Mouse (Mus musculus): ENCODE results near the gene Nhlrc4.
A peak's percentile ranks its signal among the peaks of the same experiment; 100 is the strongest.

Gene Nhlrc4

DNA sequence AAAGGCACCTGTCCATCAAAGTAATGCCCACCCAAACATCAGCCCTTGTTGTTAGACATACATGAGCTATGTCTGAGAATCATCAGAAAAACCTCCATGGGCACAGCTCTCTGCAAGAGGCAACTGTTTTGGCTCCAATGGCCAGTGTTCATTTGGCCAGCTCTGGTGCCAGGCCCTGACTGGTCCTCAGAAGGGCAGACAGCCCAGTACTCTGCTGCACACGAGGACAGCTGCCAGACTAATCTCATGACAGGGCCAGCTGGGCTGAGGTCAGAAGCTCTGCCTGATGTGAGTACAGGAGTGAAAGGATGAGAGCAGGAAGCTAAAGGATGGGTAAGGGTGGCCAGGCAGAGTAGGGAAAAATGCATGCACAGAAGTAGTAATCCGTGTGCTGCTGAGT is 19.4 kb downstream of the Nhlrc4 start:
- no peak for DNase-seq (ENCODE audit: low read depth, low spot score)

DNA sequence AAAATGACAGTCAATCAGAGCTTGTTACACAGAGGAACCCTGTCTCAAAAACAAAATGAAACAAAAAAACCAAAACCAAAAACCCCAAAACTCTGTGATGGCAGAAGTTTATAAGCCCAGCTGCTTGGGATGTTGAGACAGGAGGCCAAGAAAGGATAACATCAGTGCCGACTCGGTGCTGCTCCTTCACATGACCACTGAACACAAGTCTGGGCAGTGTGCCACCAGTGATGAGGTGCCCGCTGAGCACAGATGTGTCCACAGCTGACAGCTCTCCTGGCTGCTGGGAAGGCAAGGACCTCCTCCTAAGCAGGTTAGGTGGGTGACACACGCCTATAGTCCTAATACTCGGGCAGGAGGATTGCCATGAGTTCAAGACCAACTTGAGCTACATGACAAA is 22.6 kb downstream of the Nhlrc4 start:
- no peak for DNase-seq (ENCODE audit: low read depth, low spot score)

DNA sequence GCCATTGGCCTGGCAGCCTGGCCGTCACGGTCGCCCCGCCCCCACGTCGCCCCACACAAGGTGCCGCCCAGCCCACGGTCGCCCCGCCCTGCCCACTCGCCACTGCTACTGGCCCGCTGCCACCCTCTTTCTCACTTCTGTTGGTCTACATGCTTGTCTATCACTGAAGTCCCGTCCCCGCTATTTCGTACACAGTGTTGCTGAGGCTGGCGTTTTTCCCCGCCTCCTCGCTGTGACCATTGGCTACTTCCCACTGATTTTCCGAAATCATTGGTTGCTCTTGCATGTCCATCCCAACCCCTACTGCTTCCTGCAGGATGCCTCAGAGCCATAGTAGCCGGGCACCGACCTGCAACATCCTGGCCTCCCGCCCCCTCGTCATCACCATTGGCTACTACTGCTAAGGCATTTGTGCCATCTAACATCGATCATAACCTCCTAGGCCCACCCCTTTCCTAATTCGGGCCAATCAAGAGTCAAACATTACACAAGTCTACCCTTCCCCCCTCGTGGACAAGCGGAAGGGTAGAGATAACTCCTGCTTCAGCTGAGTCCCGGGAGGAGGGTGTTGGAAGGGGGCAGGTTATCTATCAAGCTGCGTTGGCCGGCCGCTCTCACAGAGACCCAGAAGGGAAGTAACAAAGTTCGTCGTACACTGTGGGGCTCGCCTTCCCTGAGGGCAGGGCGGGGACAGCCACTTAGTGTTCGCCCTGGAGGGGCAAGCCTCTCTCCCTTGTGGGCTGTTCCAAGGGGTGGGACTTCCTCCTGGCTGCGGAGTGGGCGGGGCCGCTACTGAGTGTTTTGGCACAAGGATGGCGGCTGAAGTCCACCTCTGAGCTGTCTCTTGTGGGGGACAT is 24.7 kb downstream of the Nhlrc4 start:
- peak; percentile 99 for DNase-seq (ENCODE audit: low read depth, low spot score)

DNA sequence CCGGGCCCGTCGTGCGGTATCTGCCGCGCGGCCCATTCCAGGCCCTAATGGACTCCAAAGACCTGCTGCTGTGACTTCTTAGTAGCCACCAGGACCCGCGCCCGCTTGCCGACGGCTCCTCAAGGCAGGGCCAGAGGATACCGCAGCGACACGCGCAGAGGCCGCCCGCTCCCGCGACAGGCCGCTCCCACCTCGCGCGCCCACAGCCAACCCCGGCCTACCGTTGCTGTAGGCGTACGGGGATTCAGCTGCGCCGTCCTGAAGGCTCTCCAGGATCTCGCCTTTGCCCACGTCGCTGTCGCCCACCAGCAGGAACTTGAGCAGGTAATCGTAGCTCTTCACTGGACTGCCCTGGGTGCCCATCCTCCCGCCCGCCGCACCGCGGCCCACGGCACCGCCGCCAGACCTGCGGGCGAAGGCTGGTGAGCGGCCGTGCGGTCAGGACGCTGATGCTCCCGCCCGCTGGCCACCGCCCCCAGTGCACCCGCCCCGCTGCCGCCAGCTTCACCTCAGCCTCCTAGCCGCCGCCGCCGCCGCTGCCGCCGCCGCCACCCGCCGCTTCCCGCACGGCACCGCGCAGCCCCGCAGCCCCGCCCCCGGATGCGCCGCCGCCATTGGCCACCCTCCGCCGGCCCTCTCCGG is 25.5 kb downstream of the Nhlrc4 start, which contains the start of gene Rab40c:
Gene Rab40c, minus strand, starts transcription at position 584 of the 642 bp plus-strand sequence.
- DNase-seq (ENCODE audit: low read depth, low spot score) = no peak

DNA sequence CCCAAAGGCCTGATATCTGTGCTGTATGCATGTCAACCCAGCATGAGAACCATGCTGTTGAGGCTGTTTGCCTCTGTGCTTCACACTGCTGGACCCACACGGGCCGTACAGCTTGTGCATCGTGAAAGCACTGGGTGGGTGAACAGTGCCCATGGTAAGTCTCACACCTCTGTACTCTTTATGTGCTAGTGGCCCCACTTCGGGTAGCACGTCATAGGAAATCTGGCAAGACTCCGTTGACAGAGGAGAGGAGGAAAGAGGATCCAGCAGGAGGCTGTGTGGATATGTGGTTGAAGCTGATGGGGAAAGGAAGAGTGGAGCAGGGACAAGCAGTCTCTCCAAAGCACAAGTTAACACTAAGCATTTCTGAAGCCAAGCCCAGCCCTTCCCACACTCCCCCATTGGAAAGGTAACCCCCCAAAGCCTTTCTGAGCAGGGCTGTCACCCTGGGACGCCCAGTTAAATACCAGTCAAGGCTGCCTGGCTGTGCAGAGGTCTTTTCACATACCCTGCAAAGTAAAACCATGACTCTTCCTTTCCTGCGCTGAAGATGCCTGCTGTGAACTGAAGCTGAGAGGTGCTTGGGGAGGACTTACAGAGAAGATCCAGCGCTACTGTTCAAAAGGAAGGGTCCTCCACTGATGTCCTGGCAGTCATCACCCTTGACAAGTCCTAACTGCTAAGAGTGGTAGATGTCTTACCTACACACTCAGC is 26.6 kb downstream of the Nhlrc4 start:
- no peak for DNase-seq (ENCODE audit: low read depth, low spot score)

DNA sequence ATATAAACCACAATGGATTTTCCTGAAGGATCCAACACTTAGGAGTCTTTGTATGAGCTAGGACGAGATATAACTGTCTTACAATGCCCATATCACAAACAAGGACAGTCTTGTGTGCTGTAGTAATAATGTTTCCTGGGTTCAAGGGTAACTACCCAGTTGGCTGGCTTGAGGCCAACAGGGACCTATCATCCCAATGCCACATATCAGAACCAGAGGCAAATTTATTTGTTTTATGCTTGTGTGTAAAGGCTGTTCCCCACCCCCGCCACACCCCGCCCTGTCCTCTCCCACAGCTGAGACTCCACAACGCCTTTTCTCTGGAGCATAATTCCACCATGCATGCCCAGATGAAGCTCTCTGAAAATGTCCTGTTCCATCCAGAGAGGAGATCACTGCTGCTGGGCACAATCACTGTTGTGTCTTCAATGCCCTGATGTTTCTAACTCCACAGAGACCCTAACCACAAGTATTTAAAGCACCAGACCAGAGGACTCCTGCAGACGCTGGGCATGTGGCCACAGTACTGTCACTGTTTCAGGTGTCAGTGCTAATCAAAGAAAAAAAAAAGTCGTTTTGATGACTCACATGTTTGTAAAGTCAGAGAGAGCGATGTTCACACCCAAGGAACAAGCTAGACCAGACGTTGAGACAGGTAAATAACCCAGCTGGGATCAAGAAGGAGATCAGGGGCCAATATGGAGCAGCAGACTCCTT is 27.7 kb downstream of the Nhlrc4 start:
- DNase-seq (ENCODE audit: low read depth, low spot score) = no peak

DNA sequence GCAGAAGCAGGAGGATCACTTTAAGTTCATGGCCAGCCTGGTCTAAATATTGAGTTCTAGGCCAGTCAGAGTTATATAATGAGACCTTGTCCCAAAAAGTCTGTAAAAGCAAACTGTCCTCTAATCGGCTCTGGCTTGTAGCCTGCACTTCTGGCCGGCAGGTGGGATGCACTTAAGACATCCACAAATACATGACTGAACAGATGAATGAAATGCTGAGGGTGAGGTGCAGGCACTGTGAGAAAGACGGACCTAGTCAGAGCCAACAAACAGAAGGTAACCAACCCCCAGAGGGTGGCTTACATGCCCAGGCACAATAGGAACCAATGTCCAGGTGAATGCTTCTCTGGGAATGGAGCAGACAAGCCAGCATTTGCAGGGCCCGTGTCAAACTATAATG is 30.5 kb downstream of the Nhlrc4 start:
- no peak for DNase-seq (ENCODE audit: low read depth, low spot score)

DNA sequence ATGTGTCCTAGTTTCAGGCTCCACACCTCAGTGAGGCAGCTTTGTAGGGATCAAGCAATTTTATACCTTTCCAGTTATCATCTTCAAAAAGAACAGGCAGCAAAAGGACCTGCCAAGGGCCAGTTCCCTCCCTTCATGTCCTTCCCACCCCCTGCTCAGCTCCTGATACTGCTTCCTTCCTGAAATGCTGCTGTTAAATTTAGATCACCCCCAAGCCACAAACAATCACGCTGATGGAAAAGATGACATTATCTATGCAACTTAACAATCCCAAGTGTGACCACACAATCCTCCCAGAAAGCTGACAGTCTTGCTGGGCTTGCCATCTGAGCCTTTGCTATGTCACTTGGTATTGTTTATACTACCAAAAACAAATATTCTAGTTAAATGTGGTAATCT is 30.9 kb downstream of the Nhlrc4 start:
- DNase-seq (ENCODE audit: low read depth, low spot score) = no peak

DNA sequence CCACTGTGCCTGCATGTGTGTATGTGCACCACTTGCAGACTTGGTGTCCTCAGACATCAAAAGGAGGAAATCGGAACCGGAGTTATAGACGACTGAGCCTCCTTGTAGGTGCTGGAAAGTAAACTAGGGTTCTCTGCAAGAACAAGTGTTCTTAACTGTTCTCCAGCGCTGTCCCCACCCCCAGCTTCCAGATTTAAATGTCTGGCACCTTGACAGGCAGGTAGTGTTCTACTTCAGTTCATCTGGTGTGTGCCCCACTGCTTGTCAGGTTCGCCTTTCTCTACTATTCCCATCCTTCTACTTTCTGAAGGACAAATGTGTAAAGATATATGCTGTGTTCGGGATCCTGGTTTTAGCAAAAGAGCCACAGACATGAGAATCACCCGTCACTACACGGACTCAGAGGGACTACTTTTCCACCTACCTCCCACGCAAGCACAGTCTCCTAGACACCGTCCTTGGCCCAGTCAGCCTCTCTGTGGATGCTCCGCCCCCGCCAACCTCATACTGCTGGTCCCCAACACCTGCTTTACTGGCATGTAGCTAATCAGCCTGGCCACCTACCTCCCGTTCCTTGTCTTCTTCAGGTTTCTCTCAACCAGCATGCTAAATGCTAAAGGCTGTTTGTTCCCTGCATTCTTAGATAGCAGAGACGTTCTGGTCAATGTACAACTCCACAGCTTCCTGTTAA is 31.4 kb downstream of the Nhlrc4 start:
- DNase-seq (ENCODE audit: low read depth, low spot score) = no peak

DNA sequence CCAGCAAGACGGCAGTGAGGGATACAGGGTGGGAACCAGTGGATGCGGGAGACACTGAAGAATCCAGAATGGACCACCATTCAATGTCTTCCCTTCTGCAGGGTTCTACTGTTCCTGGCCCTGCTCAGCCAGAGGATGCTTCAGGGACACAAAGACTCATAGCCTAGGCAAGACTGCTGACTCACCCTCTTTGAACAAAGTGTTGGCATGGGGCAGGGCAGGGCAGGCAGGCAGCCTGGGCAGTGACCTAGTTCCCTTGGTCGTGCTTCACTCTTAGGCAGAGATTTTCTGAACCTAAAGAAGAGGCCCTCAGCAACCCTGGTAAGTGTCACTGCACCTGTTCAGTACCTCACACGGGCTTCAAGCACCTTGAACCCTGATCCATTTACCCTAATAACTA is 32.9 kb downstream of the Nhlrc4 start:
- no peak for DNase-seq (ENCODE audit: low read depth, low spot score)

DNA sequence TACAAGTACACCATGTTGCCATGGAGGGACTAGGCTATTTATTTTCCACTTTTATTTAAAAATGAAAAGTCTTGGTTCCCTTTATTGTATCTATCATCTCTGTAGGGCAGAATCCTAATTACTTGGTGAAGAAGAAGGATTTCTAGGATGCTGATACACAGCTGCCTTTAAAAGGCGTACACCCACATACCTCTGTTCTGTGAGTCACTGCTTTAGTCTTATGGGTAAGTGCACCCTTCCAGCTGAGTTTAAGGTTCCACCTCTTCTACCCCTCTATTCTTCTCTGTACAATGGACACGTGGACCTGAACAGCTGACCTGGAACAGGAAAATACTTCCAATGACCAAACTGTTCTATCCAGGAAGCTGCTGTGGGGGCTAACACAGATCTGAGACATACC is 37.1 kb downstream of the Nhlrc4 start:
- DNase-seq (ENCODE audit: low read depth, low spot score) = no peak

DNA sequence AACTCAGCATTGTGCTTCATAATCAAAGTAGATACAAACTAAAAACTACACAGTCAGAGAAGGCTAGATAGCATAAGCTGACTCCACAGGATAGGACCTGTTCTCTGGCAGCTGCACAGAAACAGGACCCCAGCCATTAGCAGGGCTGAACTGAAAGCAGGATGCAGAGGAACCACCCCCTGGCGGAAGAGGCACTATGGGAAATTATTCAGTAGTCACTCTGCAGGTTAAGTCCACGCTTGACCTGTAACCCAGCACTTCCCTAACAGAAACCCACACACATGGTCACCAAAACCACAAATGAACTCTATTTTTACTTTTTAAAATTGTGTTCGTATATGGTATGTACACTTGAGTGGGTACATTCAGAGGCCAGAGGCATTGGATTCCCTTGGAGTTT is 41.7 kb downstream of the Nhlrc4 start:
- DNase-seq (ENCODE audit: low read depth, low spot score) = no peak

DNA sequence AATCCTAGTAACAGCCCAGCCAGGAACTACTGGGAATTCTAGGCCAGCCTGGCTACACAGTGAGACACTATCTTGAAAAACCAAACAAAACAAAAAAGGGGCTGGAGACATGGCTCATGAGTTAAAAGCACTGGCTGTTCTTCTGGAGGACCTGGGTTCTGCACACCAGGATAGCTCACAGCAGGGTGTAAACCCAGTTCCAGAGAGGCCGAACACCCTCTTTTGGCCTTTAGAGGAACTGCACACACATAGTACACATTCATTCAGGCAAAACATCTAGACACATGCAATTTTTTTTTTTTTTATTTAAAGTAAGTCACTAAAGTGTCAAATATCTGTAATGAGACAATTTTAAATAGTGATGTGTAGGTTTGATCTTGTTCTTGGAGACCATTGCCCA is 44.6 kb downstream of the Nhlrc4 start:
- DNase-seq (ENCODE audit: low read depth, low spot score) = no peak

DNA sequence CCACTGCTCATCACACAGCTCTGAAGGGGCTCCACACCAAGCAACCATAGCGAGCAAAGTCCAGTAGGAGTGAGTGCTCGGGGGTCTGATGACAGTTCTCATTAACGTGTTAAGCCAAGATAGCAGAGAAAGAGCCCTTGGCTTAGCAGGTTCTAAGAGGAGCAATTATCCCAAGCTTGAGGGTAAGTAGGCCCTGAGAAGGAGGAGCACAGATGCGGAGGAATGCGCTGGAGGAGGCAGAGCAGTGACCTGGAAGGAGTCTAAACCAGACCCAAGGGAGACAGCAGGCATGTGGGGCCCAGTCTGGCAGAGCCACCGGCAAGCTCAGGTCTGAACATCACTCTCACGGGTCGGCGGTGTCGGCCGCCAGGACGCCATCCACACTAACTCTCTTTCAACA is 48.9 kb downstream of the Nhlrc4 start:
- no peak for DNase-seq (ENCODE audit: low read depth, low spot score)

DNA sequence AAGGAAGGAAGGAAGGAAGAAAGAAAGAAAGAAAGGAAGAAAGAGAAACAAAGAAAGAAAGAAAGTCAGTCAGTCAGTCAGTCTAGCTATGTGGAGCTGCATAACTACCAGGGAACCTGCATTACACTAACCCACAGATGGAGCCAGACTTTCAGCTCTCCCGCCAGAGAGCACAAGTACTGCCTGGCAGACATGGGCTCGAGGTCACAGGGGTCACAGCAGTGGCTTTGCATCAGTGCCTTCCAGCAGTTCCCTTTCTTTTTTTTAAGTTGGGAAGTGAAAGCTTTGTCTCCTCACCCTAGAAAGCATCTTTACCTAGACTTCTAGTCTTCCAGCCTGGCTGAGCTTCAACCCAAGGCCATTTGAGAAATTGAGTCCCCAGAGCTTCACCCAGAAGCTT is 49.3 kb downstream of the Nhlrc4 start:
- DNase-seq (ENCODE audit: low read depth, low spot score) = no peak

DNA sequence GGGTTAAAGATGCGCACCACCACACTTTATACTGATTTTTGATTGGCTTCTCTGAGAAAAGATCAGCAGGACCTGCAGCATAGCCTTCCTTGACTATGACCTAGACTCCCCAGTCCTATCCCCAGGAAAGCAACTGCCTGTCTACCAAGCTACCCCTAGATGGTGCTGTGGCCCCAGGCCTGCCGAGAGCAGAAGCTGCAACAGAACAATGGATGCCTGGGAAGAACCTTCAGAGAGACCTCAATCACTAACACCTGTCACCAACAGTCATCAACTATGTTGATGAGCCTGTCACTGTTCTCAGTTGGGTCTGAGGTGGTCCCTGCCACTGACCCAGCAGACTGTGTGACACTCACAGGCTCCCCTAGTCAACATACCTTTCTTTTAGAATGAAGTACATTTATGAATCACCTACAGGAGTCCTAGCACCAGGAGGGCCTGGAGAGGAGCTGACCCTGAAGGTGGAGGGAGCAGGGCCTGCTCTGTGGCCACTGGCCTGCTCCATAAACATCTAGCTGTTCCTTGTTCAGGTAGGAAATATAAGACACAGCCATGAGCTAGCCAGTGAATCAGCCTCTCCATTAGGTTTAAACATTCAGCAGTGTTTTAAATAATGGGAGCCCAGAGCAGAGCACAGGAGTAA is 50.7 kb downstream of the Nhlrc4 start:
- no peak for DNase-seq (ENCODE audit: low read depth, low spot score)

All from WW6 (cell line).